Mouse (Mus musculus) fibroblast of lung, adult 2 months (primary cell): ENCODE data around the gene Pex11g.

Source experiments
- DNase-seq: peaks from one replicate; pipeline ENCODE4 v3.0.0-alpha.2; 2011; ENCODE audit warnings: low read depth

Gene Pex11g

DNA sequence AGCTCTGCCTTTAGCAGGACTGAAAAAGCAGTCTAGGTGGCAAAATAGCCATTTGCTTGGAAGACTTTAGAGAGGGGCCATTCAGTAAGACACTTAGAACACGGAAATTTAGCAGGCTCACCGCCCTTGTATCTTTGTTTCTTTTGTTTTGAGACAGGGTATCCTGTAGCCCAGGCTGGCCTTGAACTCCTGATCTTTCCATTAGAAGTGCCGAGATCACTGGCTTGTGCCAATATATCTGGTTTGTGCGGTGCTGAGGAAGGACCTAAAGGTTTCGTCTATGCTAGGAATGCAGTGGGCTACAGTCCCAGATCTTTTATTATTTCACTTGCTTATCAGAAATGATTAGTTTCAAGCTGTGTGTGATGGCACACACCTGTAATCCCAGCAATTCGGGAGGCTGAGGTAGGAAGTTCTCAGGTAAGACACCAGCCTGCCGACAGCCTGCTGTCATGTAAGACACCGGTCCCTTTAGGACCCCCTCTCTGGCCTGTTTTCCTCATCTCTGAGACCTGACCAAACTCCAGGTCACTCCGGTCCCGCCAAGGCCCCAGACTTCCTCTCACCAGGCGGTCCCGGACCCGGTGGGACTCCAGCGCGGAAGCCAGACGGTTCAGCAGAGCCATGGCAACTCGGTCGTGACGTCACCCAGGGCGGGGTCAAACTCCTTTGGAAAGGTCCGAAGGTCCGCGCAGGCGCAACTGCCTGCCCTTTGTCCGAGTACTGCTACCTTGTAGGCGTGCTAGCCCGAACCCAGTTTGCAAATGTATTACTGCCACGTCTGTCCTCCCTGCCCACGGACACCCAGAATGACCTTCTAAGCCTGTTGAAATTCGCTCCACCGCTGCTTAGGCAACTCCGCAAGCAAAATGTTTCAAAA, at the start of gene Pex11g:
TSS of gene Pex11g (minus strand) at position 675 of the 880 bp plus-strand sequence.
- peak; percentile 94 for DNase-seq

DNA sequence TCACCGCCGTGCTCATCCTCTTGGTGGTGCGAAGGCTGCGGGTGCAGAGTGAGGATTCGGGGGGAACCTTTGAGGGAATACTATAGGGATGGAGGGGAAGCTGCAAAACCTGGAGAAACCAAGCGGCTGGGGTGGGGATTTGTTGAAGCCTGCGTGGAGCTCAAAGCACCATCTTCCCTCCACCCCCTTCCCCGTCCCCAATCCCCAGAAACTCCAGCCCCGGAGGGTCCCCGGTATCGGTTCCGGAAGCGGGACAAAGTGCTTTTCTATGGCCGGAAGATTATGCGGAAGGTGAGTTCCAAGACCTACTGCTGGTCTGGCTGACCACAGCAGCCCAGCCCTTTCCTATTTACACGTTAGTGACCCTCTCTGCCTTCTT, 49.6 kb upstream of the Pex11g start:
- no peak for DNase-seq

DNA sequence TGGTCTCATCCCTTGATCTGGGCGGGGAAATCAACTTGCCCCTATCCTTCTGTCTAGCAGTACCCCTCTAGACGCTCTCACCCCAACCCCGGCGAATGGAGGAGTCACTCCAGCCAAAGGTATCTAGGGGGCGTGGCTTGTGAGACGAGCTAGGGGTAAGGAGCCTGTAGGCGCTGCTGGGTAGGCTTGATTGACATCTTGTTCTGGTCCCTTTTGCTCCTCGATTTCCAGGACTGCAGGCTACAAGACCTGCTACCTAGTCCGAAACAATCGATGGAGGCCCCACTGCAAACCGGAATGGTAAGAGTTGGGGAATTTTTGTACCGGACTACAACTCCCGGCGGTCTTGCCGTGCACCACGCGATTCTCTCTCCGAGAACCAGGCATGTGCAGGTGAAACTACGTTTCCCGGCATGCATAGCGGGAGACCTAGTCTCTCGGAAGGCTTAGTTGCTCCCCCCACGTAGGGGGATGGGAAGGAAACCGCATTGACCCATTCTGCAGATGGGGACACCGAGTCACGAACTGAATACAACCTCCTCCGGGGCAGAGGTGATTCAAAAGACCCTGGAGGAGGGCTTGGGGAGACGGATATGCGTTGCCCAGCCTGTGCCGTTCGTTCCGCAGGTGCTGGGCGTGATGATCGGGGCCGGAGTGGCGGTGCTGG, 49.1 kb upstream of the Pex11g start:
- DNase-seq: peak; percentile 86

DNA sequence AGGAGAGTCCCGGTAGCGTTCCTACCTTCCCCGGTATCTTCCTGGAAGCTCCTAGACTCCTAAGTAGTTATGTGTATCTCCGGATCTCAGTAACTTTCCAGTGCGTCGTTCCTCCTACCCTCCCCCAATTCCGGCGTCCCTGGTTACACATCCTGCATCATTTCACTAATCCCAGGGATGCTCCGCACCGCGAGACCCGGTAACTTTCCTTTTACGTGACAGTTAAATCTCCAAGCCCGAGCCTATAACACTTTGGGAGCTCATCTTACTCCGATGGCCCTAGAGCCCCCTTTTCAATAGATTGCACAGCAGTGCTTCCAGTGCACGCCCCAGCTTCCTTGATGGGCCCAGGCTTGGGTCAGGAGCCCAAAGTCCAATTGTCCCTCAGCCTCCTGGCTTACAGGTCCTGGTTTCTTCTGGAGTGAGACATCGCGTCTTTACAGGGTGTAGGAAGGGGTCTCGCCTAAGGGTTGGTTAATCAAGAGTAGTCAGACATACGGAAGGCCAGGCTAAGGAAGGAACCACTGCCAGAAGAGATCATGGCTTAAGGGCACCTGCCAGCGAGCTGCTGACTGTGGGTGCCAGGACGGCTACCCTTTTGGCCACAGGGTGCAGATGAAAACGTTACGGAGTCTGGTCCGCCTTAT, 48.4 kb upstream of the Pex11g start:
- no peak for DNase-seq

DNA sequence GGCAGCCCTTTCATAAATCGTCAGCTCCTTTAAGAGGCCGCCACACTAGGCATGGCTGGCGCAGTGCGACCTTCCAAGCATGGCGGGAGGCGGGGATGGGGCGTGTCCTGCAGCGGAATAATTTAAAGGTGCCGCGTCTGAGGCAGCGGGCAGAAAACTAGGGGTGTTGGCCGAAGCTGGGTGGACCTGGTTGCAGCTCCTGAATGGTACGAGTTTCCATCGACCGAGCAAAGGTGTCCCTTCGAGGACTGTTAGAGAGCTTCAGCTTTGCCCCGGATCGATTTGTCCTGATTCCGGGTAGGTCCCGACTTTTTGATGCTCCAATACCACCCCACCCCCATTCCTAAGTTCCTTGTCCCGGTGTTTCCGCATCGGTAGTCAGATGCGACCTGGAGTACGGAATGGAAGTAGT, 47.8 kb upstream of the Pex11g start, which contains the start of gene Pnpla6:
TSS of gene Pnpla6 (plus strand) at position 125 of the 412 bp plus-strand sequence.
- peak; percentile 56 for DNase-seq

DNA sequence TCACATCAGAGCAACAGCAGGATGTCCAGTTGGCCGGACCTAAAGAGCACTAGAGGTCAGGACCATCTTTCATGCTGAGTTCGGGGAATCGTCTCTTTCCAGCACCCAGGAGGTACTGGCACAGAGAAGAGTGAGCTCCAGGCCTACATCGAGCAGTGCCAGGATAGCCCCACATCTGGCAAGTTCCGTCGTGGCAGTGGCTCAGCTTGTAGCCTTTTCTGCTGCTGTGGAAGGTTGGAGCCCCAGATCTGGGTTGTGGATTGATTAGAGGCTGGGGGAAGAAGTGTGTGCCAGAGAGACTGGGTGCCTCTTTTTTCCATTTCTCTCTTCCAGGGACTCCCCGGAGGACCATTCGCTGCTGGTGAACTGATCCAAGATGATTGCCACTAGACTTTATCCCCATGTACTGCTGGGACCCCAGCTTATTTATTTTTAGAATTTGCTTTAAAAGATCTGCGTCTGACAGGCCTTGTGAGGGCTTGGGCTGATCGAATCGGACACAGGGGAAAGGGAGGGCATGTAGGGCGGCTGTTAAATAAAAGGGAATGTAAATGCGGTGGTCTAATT, 47.3 kb upstream of the Pex11g start:
- no peak for DNase-seq

DNA sequence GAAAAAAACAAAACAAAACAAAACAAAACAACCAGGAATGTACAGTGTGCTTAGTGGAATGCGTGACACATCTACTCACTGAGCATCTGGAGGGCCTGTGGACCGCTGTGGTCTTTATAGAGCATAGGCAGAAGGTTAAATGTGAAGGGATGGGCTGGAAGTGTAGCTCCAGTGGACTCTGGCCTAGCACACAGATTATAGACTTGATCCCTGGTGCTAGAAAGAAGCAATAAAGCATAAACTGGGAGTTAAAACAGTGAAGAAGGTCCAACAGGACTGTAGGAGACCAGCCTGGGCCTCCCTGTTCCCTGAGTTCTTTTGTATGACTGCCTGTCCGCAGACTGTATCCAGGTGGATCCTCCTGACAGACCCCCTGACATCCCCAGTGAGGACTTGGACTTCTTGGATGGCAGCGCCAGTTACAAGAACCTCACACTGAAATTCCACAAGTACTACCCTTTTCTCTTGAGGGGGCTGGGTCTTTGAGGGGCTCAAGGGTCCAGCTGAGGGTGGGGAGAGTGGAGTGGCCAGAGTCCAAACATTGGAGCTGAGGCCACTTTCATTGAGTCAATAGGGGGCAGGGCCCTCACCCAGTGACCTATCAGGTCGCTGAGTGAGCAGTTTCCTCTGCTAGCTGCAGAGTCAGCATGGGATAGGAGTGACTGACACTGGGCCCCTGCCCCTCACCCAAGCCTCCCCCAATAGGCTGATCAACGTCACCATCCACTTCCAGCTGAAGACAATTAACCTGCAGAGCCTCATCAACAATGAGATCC, 40.7 kb upstream of the Pex11g start:
- DNase-seq: no peak

DNA sequence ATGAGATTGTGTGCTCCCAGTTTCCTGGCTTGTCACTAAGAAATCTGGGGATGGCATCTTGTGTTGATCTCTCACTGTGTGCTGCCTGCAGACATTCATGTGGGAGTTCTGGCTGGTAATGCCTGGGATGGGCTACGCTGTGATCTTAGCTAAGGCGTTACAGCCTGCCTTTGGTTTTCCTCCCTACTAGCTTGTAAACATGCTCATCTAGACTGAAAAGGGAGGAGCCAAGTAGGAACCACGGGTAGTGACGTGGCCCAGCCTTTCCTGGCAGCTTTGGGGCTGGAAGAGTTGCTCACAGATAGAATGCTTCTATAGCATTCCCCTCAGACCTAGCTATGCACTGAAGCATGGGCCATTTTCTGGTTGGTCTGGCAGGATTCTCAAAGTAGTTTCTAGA, 34.7 kb upstream of the Pex11g start:
- DNase-seq: no peak

DNA sequence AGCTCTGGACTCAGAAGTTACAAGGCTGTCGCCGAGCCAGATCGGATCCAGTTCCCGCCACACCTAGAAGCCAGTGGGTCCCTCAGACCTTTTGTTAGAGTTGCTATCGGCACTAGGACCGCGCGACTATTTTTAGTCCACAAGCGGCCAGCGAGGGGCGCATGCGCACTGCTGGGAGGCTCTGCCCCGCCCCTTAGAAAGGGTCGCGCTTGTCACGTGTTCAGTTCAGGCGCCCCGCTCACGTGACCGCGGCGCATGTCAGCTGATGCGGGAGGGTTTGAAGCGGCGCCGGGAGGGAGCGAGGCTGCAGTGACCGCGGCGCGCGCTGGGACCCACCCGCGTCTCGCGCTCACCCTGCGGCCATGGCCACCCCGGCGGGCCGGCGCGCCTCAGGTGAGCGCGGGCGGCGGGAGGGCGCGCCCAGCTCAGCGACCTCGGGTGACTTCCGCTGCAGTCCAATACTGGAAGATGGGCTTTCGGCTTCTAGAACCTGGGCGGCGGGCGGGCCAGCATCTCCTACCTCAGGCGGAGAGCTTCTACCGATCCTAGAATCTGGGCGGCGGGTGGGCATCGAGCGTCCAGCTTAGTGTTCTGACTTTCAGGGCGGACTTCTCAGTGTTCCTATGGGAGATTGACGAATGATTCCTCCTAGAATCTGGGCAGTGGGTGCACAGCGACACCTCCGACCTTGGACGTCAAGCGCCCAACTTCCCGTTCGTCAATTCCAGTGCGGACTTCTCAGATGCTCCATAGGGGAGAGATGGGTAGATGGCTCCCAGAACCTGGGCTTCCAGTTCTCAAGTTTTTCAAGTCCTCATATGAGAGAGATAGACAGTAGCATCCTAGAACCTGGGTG, 33.0 kb upstream of the Pex11g start, which contains the start of gene Mcoln1:
TSS of gene Mcoln1 (plus strand) at position 223 of the 856 bp plus-strand sequence.
- peak; percentile 94 for DNase-seq

DNA sequence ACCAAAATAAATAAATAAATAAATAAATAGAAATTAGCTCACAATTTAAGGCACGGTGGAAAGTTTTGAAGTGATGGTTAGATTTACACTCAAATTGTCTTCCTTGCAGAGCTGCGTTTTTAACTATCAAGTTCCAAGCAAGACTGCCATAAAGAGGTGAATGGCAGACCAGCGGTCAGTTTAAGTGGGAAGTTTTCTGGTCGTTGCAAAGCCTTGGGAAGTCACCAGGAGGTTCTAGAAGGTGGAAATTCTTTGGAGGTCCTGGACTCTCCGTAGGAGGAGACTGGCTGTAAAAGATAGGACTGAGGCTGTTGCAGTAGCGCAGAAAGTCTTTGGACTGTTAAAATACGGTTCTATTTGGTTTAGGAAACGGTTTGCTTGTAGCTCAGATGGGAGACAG, 32.3 kb upstream of the Pex11g start:
- DNase-seq: no peak

DNA sequence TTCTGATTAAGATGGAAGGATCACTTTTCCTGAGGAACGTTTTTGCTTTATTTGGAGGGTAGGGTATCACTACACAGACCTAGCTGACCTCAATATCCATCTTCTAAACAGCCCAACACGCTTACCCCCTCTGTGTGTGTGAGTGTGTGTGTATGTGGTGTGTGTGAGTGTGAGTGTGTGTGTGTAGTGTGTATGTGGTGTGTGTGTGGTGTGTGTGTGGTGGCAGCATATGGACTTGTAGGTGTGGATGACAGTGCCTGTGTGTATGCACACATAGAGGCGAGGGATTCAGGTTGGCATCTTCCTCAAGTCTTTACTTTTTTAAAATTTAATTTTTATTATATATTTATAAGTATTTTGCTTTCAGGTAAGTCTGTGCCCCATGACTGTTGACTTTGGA, 31.1 kb upstream of the Pex11g start:
- DNase-seq: no peak

DNA sequence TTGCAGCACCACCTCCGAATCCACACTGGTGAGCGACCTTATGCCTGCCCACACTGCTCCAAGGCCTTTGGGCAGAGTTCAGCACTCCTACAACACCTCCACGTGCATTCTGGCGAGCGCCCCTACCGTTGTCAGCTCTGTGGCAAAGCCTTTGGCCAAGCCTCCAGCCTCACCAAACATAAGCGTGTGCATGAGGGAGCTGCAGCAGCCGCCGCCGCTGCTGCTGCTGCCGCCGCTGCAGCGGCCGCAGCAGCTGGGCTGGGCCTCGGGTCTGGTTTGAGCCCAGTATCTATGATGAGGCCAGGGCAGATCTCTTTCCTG, 28.9 kb upstream of the Pex11g start:
- no peak for DNase-seq

DNA sequence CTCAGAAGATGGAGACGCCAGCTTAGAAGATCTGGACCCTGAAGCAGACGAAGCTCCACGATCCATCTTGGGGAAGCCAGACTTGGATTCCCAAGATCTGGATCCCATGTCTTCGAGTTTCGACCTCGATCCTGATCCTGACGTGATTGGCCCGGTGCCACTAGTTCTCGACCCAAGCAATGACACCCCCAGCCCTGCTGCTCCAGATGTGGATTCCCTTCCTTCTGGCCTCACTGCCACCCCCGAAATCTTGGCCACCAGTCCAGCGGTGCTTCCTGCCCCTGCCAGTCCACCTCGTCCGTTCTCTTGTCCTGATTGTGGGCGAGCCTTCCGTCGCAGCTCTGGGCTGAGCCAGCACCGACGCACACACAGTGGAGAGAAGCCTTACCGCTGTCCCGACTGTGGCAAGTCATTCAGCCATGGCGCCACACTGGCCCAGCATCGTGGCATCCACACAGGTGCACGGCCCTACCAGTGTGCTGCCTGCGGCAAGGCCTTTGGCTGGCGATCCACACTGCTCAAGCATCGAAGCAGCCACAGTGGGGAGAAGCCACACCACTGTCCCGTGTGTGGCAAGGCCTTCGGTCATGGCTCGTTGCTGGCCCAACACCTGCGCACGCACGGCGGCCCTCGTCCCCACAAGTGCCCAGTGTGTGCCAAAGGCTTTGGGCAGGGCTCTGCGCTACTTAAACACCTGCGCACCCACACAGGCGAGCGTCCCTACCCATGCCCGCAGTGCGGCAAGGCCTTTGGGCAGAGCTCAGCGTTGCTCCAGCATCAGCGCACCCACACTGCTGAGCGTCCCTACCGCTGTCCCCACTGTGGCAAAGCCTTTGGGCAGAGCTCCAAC, 28.3 kb upstream of the Pex11g start:
- DNase-seq: no peak

DNA sequence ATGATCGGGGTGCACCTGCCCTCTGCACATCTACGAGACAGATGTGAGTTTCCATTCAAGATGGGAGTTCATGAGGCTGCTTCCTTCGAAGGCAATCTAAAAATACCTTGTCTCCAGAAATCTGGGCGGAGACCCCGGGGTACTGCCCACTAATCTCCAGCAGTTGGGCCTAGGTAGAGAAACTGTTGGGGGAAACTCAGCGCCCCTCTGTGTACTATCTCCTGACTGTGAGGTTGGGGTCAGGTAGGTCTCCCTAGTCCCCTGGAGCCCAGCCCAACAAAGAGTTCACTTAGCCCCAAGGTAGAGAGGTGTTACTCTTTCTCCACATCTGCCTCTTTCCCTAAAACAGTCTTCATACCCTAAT, 26.3 kb upstream of the Pex11g start:
- DNase-seq: no peak

DNA sequence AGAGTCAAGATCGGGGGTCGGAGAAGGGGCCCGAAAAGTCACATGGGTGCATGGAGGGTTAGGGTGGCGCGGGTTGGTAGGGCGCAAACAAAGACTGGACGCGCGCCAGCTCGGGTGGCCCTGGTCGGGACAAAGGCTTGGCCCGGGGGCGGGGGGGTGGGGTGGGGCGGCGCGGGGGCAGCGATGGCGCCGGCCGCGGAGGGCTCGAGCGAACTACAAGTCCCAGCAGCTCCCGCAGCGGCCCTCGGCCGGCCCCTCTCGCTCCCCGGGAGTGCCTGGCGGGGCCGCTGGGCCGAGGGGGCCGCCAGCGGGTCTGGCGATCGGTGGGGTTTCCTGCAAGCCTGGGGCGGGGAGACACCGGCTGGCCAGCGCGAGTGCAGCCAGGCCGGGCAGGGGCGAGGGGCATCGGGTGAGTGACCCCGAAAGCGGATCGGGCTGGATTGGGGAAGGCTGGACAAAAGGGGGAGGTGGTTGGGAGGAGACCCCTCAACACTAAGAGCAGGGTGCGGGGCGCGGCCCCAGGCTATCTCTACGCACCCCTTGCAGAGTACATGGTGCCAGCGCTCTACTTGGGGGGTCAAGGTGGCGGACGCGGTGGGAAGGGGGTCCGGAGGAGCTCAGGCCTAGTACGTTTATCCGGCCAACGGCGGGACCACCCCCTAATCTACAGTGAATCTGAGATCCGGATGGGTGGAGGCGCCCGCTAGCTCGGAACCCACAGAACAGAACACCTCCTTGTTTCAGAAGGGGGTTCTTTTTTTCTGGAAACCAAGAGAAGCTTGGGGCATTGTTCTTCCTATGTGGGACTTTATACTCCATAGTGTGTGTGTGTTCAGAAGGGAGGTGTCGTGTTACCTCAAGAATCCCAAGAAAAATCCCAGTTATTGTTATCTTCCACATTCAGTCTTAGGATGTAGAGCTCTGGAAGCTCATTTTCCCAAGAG, 25.7 kb upstream of the Pex11g start, which contains the start of gene Zfp358:
TSS of gene Zfp358 (plus strand) at position 238 of the 944 bp plus-strand sequence.
- no peak for DNase-seq

DNA sequence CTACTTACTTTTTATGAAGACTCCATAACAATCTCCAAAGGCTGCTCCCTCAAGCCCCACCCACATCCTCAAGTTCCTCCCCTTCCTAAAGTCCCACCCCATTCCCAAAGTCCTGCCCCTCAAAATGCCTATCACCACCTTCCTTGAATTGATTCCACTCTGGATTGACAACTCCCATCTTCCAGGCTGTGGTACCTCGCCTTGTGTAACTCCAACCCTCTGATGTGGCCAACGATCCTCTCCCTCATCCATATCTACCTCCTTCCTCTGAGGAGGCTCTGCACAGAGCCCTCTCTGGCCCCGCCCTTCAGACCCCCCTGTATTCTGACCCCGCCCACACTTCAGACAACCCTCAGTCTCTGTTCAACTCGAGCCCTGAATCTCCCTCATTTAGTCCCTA, 17.7 kb upstream of the Pex11g start:
- no peak for DNase-seq

DNA sequence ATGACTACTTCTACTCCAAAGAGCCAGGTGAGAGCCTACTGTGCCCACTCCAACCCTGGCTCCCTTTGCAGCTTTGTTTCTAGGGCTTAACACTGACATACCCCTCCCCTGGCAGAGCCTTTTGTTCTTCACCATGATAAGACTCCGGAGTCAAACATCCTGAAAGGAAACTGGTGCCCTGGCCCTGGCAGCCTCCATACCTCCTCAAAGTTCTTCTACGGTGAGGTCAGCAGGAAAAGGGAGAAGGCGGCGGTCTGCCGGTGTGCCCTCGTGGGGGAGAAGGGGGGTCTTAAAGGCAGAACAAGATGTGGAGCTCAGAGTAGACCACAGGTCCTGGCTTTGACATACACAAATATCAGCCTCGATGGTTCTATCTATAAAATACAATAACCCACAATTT, 16.1 kb upstream of the Pex11g start:
- DNase-seq: no peak

DNA sequence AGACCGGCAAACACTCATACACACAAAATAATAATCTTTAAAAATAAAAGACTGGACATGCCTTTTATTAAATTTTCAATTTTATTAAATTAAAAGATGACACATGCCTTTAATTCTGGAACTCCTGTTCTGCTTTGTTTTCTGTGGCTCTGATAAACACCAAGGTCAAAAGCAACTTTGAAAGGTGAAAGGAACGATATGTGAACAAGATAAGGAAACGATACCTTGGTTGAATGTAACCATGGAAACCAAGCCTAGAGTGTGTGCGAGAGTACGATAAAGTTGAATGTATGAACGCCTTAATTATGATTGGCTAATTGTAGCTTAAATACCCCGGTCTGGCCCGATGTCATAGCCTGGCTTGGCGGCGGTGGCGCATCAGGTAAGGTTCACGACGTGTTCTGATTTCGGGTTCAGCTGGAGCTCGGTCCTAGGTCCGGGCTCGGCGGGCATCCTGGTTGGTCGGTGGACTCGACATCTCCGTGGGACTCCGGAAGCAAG, 14.8 kb upstream of the Pex11g start:
- DNase-seq: no peak

DNA sequence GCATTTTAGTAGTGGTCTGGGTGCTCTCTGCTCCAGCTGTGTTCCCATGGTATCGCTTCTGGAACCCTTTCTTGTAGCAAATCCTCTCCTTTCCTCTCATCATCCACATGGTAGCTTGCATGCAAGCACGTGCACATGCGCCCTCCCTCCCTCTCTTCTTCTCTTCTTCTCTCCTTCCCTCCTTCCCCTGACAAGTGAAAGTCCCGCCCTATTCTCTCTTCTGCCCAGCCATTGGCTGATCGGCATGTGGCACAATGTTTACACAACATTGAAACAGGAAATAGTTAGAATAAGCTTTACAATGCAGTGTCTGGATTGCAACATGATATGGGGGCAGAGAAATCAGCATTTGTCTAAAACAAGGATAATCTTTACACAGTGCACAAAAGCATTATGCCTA, 14.1 kb upstream of the Pex11g start:
- DNase-seq: no peak
